Mouse (Mus musculus): ENCODE measurements around the gene Thbs3. TPM values are rescaled to one million over a fixed set of nuclear protein-coding genes. Genes with fewer than 3 reads are reported as not detected.

The Thbs3 gene
- total RNA-seq (2021): 10 to 100 TPM in 1 of 2 experiments, 1 to 10 TPM in 1; 6.4 to 10.2 TPM
- long read RNA-seq, experiment 1, partial matches to known transcripts: 0 of 4 reads
- long read RNA-seq, experiment 1, other reads (novel, unspliced or antisense): 0 of 4 reads
- long read RNA-seq, experiment 2, partial matches to known transcripts: 0 of 4 reads
- long read RNA-seq, experiment 2, other reads (novel, unspliced or antisense): 0 of 4 reads

DNA sequence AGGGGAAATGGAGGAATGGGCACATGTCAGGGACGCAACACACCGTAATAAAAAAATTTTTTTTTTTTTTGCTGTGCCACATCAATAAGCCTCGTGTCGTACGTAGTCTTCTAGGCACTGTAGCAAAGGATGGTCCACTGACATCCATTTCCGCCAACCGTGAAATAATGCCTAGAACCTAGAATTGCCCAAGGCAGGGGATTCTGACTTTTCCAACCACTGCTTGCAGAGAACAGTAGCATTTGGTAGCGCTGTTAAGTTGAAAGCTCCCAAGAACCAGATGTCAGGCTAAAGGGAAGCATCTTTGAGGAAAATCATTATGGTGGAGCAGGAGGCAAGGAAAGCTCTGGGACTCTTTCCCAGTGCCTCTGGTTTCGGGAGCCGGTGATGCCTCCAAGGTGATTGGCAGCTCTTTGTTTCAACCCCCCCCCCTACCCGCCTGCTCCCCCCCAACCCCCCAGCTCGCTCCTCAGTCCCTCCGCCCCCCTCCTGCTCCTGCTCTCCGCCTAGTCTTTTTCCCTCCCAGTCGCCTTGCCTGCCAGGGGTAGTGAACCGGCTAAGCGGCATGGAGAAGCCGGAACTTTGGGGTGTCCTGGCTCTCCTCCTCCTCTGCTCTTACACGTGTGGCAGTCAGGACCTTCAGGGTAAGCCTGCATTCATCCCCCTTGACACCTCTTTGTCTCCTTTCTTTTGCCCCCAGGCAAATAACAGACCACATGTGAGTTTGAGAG is at the start of gene Thbs3:
TSS of gene Thbs3 (plus strand) at position 500 of the 731 bp plus-strand sequence.
- peak; percentile 64 for DNase-seq
- H3K27ac ChIP-seq: peak within 1 kb of the TSS; percentile 95
- TF ChIP-seq CTCF (IDR thresholded peaks at IDR 0.05): no peak
- intact Hi-C loops (cut with DNase I): loop anchor here (2.0 to 10.0 kb wide), 2 partner anchors 18 to 50 kb away; partner anchors contain the start of genes Clk2 and Hcn3
- peak within 1 kb of the TSS; percentile 92 for H3K4me3 ChIP-seq

- peak overlapping the region; percentile 97 for H3K27ac ChIP-seq
- DNase-seq: no peak
- TF ChIP-seq CTCF (IDR thresholded peaks at IDR 0.05): no peak
- peak overlapping the region; percentile 90 for H3K4me3 ChIP-seq
- intact Hi-C loops (cut with DNase I): loop anchor here (10.0 kb wide), 1 partner anchor 49 kb away; the partner anchor contains the start of gene Thbs3
These were observed 49.6 kb upstream of the Thbs3 start for GRCm38 (mm10) chr3:89165268-89165870.

DNA sequence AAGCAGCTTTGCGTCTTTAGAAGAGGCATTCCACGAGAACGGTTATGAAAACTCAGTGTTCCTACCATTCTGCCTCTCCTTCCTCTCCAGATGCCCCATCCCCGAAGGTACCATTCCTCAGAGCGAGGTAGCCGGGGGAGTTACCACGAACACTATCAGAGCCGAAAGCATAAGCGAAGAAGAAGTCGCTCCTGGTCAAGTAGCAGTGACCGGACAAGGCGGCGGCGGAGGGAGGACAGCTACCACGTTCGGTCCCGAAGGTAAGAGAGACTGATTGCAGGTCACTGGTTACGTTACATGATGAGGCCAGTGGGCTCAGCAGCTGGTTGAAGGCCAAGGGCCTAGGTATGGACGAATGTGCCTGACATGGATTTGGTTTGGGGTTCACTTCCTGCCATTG is 48.0 kb upstream of the Thbs3 start:
- TF ChIP-seq CTCF (IDR thresholded peaks at IDR 0.05): no peak
- no peak for DNase-seq
- Histone ChIP-seq H3K27ac (no peak overlapping the region), H3K4me3 (no peak overlapping the region)
- intact Hi-C loops (cut with DNase I): loop anchor here (10.0 kb wide), 1 partner anchor 48 kb away; the partner anchor contains the start of gene Thbs3

DNA sequence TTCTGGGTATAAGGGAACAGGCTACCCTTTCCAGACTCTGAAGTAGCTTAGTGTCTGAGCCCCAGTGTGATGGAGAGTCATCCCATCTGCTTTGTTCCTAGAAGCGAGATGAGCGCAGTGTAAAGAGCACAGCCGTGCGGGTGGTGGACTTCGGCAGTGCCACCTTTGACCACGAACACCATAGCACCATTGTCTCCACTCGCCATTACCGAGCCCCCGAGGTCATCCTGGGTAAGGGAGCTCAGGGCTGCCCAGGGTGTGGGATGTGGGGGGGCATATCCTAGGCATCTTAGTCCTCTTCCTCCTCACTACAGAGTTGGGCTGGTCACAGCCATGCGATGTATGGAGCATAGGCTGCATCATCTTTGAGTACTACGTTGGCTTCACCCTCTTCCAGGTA is 40.1 kb upstream of the Thbs3 start:
- no peak overlapping the region for H3K4me3 ChIP-seq
- no peak for DNase-seq
- intact Hi-C loops (cut with DNase I): no loop called here
- no peak overlapping the region for H3K27ac ChIP-seq
- TF ChIP-seq CTCF (IDR thresholded peaks at IDR 0.05): no peak

DNA sequence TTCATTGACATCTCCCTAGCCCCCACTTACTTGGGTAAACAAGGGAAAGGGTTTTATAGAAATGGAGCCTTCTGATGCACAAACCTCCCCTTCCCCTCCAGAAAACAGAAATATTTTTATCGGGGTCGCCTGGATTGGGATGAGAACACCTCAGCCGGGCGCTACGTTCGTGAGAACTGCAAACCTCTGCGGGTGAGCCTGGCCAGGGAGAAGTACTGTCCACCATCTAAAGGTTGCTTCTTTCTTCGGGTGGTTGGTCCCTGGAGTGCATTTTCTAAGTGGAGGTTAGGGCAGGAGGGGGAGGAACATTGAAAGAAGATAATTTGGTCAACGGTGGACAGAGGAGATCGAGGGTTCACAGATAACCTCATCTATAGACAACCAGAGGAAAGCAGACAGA is 39.4 kb upstream of the Thbs3 start:
- no peak for DNase-seq
- Histone ChIP-seq H3K4me3 (no peak overlapping the region), H3K27ac (no peak overlapping the region)
- TF ChIP-seq CTCF (IDR thresholded peaks at IDR 0.05): no peak
- intact Hi-C loops (cut with DNase I): no loop called here

- H3K4me3 ChIP-seq: no peak overlapping the region
- H3K27ac ChIP-seq: no peak overlapping the region
- intact Hi-C loops (cut with DNase I): no loop called here
- no peak for TF ChIP-seq CTCF (IDR thresholded peaks at IDR 0.05)
- no peak for DNase-seq
These were observed 38.6 kb upstream of the Thbs3 start for GRCm38 (mm10) chr3:89176421-89176820.

DNA sequence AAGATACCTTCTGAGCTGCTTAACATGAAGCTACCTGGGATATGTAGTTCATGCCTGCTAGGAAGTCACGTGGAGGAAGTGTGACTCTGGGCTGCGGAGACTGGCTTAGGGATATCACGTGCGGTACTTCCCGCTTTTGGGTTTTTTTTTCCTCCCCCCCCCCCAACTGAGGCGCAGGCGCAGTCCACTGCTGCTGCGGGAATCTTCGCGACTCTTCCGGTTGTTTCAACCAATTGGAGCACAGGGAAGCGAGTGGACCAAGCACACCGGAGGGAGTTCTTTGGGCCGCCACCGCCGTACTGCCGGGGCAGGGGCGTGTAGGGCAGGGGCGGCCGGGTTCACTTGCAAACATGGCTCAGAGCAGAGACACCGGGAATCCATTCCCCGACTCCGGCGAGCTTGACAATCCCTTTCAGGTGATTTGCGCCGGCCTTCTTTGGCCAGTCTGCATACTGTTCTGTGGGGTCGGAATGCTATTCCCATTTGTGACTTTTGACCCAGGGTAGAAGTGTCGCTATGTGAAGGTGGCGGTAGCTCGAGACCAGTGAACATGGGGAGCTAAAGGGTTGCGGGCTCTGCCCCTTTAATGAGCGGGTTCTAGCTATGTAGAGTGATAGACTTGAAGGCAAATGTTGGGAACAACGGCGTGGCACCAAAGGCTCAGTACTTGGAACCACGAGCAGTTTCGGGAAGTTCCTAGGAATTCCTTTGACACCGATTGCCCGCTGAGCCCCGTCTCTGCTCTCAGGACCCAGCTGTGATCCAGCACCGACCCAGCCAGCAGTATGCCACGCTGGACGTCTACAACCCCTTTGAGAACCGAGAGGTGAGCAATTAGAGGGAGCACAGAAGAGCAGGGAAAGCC is 37.5 kb upstream of the Thbs3 start, which contains the start of gene Scamp3:
TSS of gene Scamp3 (plus strand) at position 232 of the 865 bp plus-strand sequence.
- DNase-seq: peak; percentile 90
- Histone ChIP-seq H3K27ac (peak within 1 kb of the TSS; percentile 91), H3K4me3 (peak within 1 kb of the TSS; percentile 83)
- no peak for TF ChIP-seq CTCF (IDR thresholded peaks at IDR 0.05)
- intact Hi-C loops (cut with DNase I): no loop called here

DNA sequence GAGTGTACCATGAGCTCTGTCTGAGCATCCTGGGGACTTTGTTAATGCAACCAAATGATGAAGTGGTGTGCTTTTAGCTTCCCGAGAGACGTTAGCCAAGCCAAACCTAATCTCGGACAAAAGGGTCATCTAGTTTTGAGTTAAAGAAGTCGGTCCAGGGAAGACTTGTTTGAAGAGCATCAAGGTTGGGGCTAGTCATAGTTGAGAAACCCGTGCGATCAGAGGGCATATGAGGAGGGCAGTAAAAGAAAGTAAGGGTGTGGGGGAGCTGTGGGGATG is 36.9 kb upstream of the Thbs3 start:
- TF ChIP-seq CTCF (IDR thresholded peaks at IDR 0.05): no peak
- peak overlapping the region; percentile 83 for H3K4me3 ChIP-seq
- intact Hi-C loops (cut with DNase I): no loop called here
- peak overlapping the region; percentile 91 for H3K27ac ChIP-seq
- DNase-seq: no peak

GRCm38 (mm10) chr3:89179056-89179455 is 35.9 kb upstream of the Thbs3 start:
- intact Hi-C loops (cut with DNase I): no loop called here
- no peak for TF ChIP-seq CTCF (IDR thresholded peaks at IDR 0.05)
- no peak overlapping the region for H3K4me3 ChIP-seq
- DNase-seq: no peak
- no peak overlapping the region for H3K27ac ChIP-seq

- no peak for DNase-seq
- H3K27ac ChIP-seq: no peak overlapping the region
These were observed 33.1 kb upstream of the Thbs3 start for GRCm38 (mm10) chr3:89181749-89182500.

GRCm38 (mm10) chr3:89182531-89183057 is 32.4 kb upstream of the Thbs3 start:
- DNase-seq: no peak
- peak overlapping the region; percentile 85 for H3K27ac ChIP-seq
- peak overlapping the region; percentile 92 for H3K4me3 ChIP-seq
- TF ChIP-seq CTCF (IDR thresholded peaks at IDR 0.05): no peak
- intact Hi-C loops (cut with DNase I): no loop called here

More at GRCm38 (mm10) chr3:89181749-89182500, 33.1 kb upstream of the Thbs3 start:
- no peak for TF ChIP-seq CTCF (IDR thresholded peaks at IDR 0.05)
- H3K4me3 ChIP-seq: no peak overlapping the region
- intact Hi-C loops (cut with DNase I): no loop called here

Measured in gastrocnemius, adult 2 months (tissue).